Mouse (Mus musculus) embryonic facial prominence, embryonic 15.5 days (tissue): ENCODE data around the gene Ncor1. TPM values are rescaled to one million over a fixed set of nuclear protein-coding genes. Genes with fewer than 3 reads are reported as not detected.
"Not testable (repeated sequence)": the region's sequence is repeated elsewhere in the genome, so short reads cannot be mapped to it uniquely, and the experiment has no call there.

ENCODE experiments used
- ATAC-seq: fragments of 200-750 bp; cut with Nextera tagmentation; 2 replicates; pipeline ENCODE4 v1.8.0; 2017; ENCODE audit warnings: low read depth, moderate TSS enrichment; ENCODE audit not compliant: insufficient number of reproducible peaks, low FRiP score, low TSS enrichment
- H3K27ac ChIP-seq: fragments of 300-500 bp; sonication (generic); replicated peaks from 2 replicates; pipeline ENCODE4 v1.5.1; 2015; ENCODE audit warnings: mild to moderate bottlenecking, inconsistent platforms
- H3K27me3 ChIP-seq: fragments of 300-500 bp; sonication (generic); 2 replicates; pipeline ENCODE4 v1.6.1; 2015; ENCODE audit warnings: inconsistent platforms
- H3K36me3 ChIP-seq: fragments of 300-500 bp; sonication (generic); 2 replicates; pipeline ENCODE4 v1.6.1; 2015; ENCODE audit warnings: mild to moderate bottlenecking, inconsistent platforms
- H3K4me1 ChIP-seq: fragments of 300-500 bp; sonication (generic); 2 replicates; pipeline ENCODE4 v1.6.1; 2015; ENCODE audit warnings: inconsistent platforms
- H3K4me2 ChIP-seq: fragments of 300-500 bp; sonication (generic); replicated peaks from 2 replicates; pipeline ENCODE4 v1.6.1; 2015; ENCODE audit warnings: mild to moderate bottlenecking, inconsistent platforms
- H3K4me3 ChIP-seq: fragments of 300-500 bp; sonication (generic); replicated peaks from 2 replicates; pipeline ENCODE4 v1.5.1; 2015; ENCODE audit warnings: mild to moderate bottlenecking, inconsistent platforms
- H3K9ac ChIP-seq: fragments of 300-500 bp; sonication (generic); 2 replicates; pipeline ENCODE4 v1.6.1; 2015; ENCODE audit warnings: inconsistent platforms
- H3K9me3 ChIP-seq: fragments of 300-500 bp; sonication (generic); replicated peaks from 2 replicates; pipeline ENCODE4 v1.6.1; 2016; ENCODE audit warnings: inconsistent platforms
- WGBS: fragments of 180-500 bp; shearing (Covaris S2); methylation state at CpG from one replicate; pipeline ENCODE4 v1.1.7; 2015; 5-methylcytosine and 5-hydroxymethylcytosine counted together
- polyA plus RNA-seq: library from polyadenylated mRNA; unstranded; fragments of >200 nt; fragmentation: Nextera tagmentation; extraction: Ambion mirVana; gene quantifications from 2 replicates; pipeline ENCODE4 v1.2.1, GENCODE M21; 2015

The Ncor1 gene
- polyA plus RNA-seq, 1 experiment from 2014 or later: 157 TPM

GRCm38 (mm10) chr11:62479581-62479980 is 21.2 kb upstream of the Ncor1 start:
- no peak overlapping the region for H3K4me2 ChIP-seq
- no peak overlapping the region for H3K27ac ChIP-seq
- H3K9ac ChIP-seq: no peak overlapping the region
- H3K4me3 ChIP-seq: no peak overlapping the region
- ATAC-seq: no peak
- H3K4me1 ChIP-seq: no peaks in the 10 kb centered on the region
- 88% methylated on average over 5 of the region's 5 CpGs for WGBS
- no peaks in the 10 kb centered on the region for H3K9me3 ChIP-seq
- H3K27me3 ChIP-seq: no peaks in the 10 kb centered on the region
- H3K36me3 ChIP-seq: no peaks in the 10 kb centered on the region

GRCm38 (mm10) chr11:62478931-62479330 is 20.6 kb upstream of the Ncor1 start:
- Histone ChIP-seq H3K9me3 (no peaks in the 10 kb centered on the region), H3K27me3 (no peaks in the 10 kb centered on the region), H3K27ac (no peak overlapping the region), H3K9ac (no peak overlapping the region), H3K4me3 (no peak overlapping the region), H3K4me1 (no peaks in the 10 kb centered on the region), H3K36me3 (no peaks in the 10 kb centered on the region), H3K4me2 (no peak overlapping the region)
- no peak for ATAC-seq
- 58% methylated on average over 6 of the region's 6 CpGs for WGBS

- Histone ChIP-seq H3K4me3 (no peak overlapping the region), H3K27me3 (no peaks in the 10 kb centered on the region), H3K9me3 (no peaks in the 10 kb centered on the region), H3K36me3 (no peaks in the 10 kb centered on the region), H3K4me1 (no peaks in the 10 kb centered on the region), H3K27ac (no peak overlapping the region), H3K9ac (no peak overlapping the region), H3K4me2 (no peak overlapping the region)
- ATAC-seq: no peak
- 94% methylated on average over 4 of the region's 4 CpGs for WGBS
Measured at GRCm38 (mm10) chr11:62476156-62476555, 17.8 kb upstream of the Ncor1 start.

- no peak overlapping the region for H3K4me2 ChIP-seq
- WGBS: 91% methylated on average over 5 of the region's 5 CpGs
Measured at GRCm38 (mm10) chr11:62473516-62473915, 15.2 kb upstream of the Ncor1 start.

GRCm38 (mm10) chr11:62470451-62470850 is 12.1 kb upstream of the Ncor1 start:
- no peak overlapping the region for H3K9ac ChIP-seq
- H3K27me3 ChIP-seq: no peaks in the 10 kb centered on the region
- H3K4me2 ChIP-seq: no peak overlapping the region
- no peak overlapping the region for H3K27ac ChIP-seq
- WGBS: 85% methylated on average over 6 of the region's 6 CpGs
- no peaks in the 10 kb centered on the region for H3K36me3 ChIP-seq
- ATAC-seq: no peak
- H3K4me3 ChIP-seq: no peak overlapping the region
- H3K4me1 ChIP-seq: no peaks in the 10 kb centered on the region
- no peaks in the 10 kb centered on the region for H3K9me3 ChIP-seq

More at GRCm38 (mm10) chr11:62473516-62473915, 15.2 kb upstream of the Ncor1 start:
- no peaks in the 10 kb centered on the region for H3K4me1 ChIP-seq
- H3K27ac ChIP-seq: no peak overlapping the region
- ATAC-seq: no peak
- H3K9me3 ChIP-seq: no peaks in the 10 kb centered on the region
- no peaks in the 10 kb centered on the region for H3K36me3 ChIP-seq
- no peak overlapping the region for H3K9ac ChIP-seq
- no peaks in the 10 kb centered on the region for H3K27me3 ChIP-seq
- no peak overlapping the region for H3K4me3 ChIP-seq

GRCm38 (mm10) chr11:62467289-62467688 is 8.9 kb upstream of the Ncor1 start:
- H3K36me3 ChIP-seq, H3K27ac ChIP-seq, H3K4me2 ChIP-seq, H3K4me3 ChIP-seq, H3K27me3 ChIP-seq, ATAC-seq, H3K4me1 ChIP-seq, H3K9me3 ChIP-seq, H3K9ac ChIP-seq: not testable (repeated sequence)

- no peak overlapping the region for H3K4me2 ChIP-seq
- no peaks in the 10 kb centered on the region for H3K9me3 ChIP-seq
- H3K27me3 ChIP-seq: no peaks in the 10 kb centered on the region
- H3K36me3 ChIP-seq: no peaks in the 10 kb centered on the region
- 77% methylated on average over 3 of the region's 3 CpGs for WGBS
- ATAC-seq: no peak
- no peaks in the 10 kb centered on the region for H3K4me1 ChIP-seq
- no peak overlapping the region for H3K9ac ChIP-seq
- H3K4me3 ChIP-seq: no peak overlapping the region
- H3K27ac ChIP-seq: no peak overlapping the region
Measured at GRCm38 (mm10) chr11:62466546-62466945, 8.2 kb upstream of the Ncor1 start.

- Histone ChIP-seq H3K27me3 (no peaks in the 10 kb centered on the region), H3K36me3 (no peaks in the 10 kb centered on the region), H3K27ac (no peak overlapping the region), H3K4me2 (no peak overlapping the region), H3K9ac (no peak overlapping the region), H3K9me3 (no peaks in the 10 kb centered on the region), H3K4me1 (no peaks in the 10 kb centered on the region), H3K4me3 (no peak overlapping the region)
- 90% methylated on average over 3 of the region's 3 CpGs for WGBS
- ATAC-seq: no peak
Measured at GRCm38 (mm10) chr11:62465849-62466248, 7.5 kb upstream of the Ncor1 start.

- H3K4me1 ChIP-seq: 0 out of 2 replicates have a peak, but pooled peaks cover 3% of the 10 kb centered on the region
- ATAC-seq: no peak
- no peak overlapping the region for H3K4me3 ChIP-seq
- no peaks in the 10 kb centered on the region for H3K9me3 ChIP-seq
- no peak overlapping the region for H3K27ac ChIP-seq
- H3K27me3 ChIP-seq: no peaks in the 10 kb centered on the region
- WGBS: 96% methylated on average over 3 of the region's 3 CpGs
- no peak overlapping the region for H3K9ac ChIP-seq
- no peak overlapping the region for H3K4me2 ChIP-seq
- H3K36me3 ChIP-seq: no peaks in the 10 kb centered on the region
Measured at GRCm38 (mm10) chr11:62464696-62465095, 6.4 kb upstream of the Ncor1 start.

GRCm38 (mm10) chr11:62463225-62463915 is 5.0 kb upstream of the Ncor1 start:
- Histone ChIP-seq H3K9ac (no peak overlapping the region), H3K4me2 (no peak overlapping the region), H3K36me3 (no peaks in the 10 kb centered on the region), H3K4me1 (peaks cover 10% of the 10 kb centered on the region; the same call in 1 of the 2 replicates), H3K27ac (no peak overlapping the region), H3K4me3 (no peak overlapping the region), H3K9me3 (no peaks in the 10 kb centered on the region), H3K27me3 (no peaks in the 10 kb centered on the region)
- no peak for ATAC-seq
- WGBS: 86% methylated on average over 2 of the region's 2 CpGs

- H3K4me1 ChIP-seq, H3K9me3 ChIP-seq, H3K36me3 ChIP-seq, H3K4me3 ChIP-seq, H3K9ac ChIP-seq, H3K4me2 ChIP-seq, H3K27me3 ChIP-seq, ATAC-seq, H3K27ac ChIP-seq: not testable (repeated sequence)
- 94% methylated on average over 1 of the region's 1 CpGs for WGBS
Measured at GRCm38 (mm10) chr11:62462529-62462928, 4.2 kb upstream of the Ncor1 start.

- Histone ChIP-seq H3K4me3 (peak overlapping the region; percentile 77), H3K4me2 (peak overlapping the region; percentile 70), H3K9ac (peak overlapping the region; percentile 96), H3K27me3 (no peaks in the 10 kb centered on the region), H3K9me3 (no peaks in the 10 kb centered on the region), H3K36me3 (no peaks in the 10 kb centered on the region), H3K4me1 (peaks cover 14% of the 10 kb centered on the region), H3K27ac (peak overlapping the region; percentile 96)
- 2% methylated on average over 9 of the region's 9 CpGs for WGBS
- ATAC-seq: no peak
Measured at GRCm38 (mm10) chr11:62458780-62459179, 439 bp upstream of the Ncor1 start.
